Mouse (Mus musculus) liver, embryonic 11.5 days (tissue): Measurements from ENCODE around the gene Slc2a9. TPM values are rescaled to one million over a fixed set of nuclear protein-coding genes. Genes with fewer than 3 reads are reported as not detected.
A peak's percentile ranks its signal among the peaks of the same experiment; 100 is the strongest.

Source experiments
- ATAC-seq: fragments of 200-750 bp; cut with Nextera tagmentation; replicated peaks from 2 replicates; pipeline ENCODE4 v1.8.0; 2017; ENCODE audit warnings: moderate number of reproducible peaks, mild to moderate bottlenecking, moderate TSS enrichment, moderate library complexity; ENCODE audit not compliant: low FRiP score
- DNase-seq: peaks from one replicate; pipeline ENCODE4 v3.0.0-alpha.2; 2017; ENCODE audit warnings: low spot score
- H3K27ac ChIP-seq: fragments of 300-500 bp; sonication (generic); 2 replicates; pipeline ENCODE4 v1.5.1; 2014; ENCODE audit warnings: mild to moderate bottlenecking, low read depth, low read length, control low read depth
- H3K27me3 ChIP-seq: fragments of 300-500 bp; sonication (generic); replicated peaks from 2 replicates; pipeline ENCODE4 v1.6.1; 2014; ENCODE audit warnings: low read length, mixed read lengths; ENCODE audit not compliant: control insufficient read depth, insufficient read depth
- H3K36me3 ChIP-seq: fragments of 300-500 bp; sonication (generic); 2 replicates; pipeline ENCODE4 v1.6.1; 2014; ENCODE audit warnings: mild to moderate bottlenecking, low read length, moderate library complexity, mixed read lengths; ENCODE audit not compliant: control insufficient read depth, insufficient read depth
- H3K4me1 ChIP-seq: fragments of 300-500 bp; sonication (generic); replicated peaks from 2 replicates; pipeline ENCODE4 v1.6.1; 2014; ENCODE audit warnings: low read length, mixed read lengths; ENCODE audit not compliant: control insufficient read depth, insufficient read depth
- H3K4me2 ChIP-seq: fragments of 300-500 bp; sonication (generic); 2 replicates; pipeline ENCODE4 v1.6.1; 2014; ENCODE audit warnings: mild to moderate bottlenecking, control low read depth, moderate library complexity
- H3K4me3 ChIP-seq: fragments of 300-500 bp; sonication (generic); 2 replicates; pipeline ENCODE4 v1.5.1; 2014; ENCODE audit warnings: low read depth, low read length, control low read depth
- H3K9ac ChIP-seq: fragments of 300-500 bp; sonication (generic); 2 replicates; pipeline ENCODE4 v1.6.1; 2014; ENCODE audit warnings: low read depth, low read length, control low read depth
- H3K9me3 ChIP-seq: fragments of 300-500 bp; sonication (generic); 2 replicates; pipeline ENCODE4 v1.6.1; 2016; ENCODE audit warnings: low read length, inconsistent platforms, mixed read lengths; ENCODE audit not compliant: control insufficient read depth
- WGBS: fragments of 180-500 bp; shearing (Covaris S2); extraction: QIAGEN DNeasy Blood & Tissue Kit; methylation state at CpG from one replicate; pipeline ENCODE4 v1.1.7; 2014; 5-methylcytosine and 5-hydroxymethylcytosine counted together
- polyA plus RNA-seq: library from polyadenylated mRNA; unstranded; fragments of >200 nt; fragmentation: Nextera tagmentation; extraction: Ambion mirVana; gene quantifications from 2 replicates; pipeline ENCODE4 v1.2.1, GENCODE M21; 2014

The Slc2a9 gene
- polyA plus RNA-seq, 1 experiment from 2014 or later: 1.8 TPM

DNA sequence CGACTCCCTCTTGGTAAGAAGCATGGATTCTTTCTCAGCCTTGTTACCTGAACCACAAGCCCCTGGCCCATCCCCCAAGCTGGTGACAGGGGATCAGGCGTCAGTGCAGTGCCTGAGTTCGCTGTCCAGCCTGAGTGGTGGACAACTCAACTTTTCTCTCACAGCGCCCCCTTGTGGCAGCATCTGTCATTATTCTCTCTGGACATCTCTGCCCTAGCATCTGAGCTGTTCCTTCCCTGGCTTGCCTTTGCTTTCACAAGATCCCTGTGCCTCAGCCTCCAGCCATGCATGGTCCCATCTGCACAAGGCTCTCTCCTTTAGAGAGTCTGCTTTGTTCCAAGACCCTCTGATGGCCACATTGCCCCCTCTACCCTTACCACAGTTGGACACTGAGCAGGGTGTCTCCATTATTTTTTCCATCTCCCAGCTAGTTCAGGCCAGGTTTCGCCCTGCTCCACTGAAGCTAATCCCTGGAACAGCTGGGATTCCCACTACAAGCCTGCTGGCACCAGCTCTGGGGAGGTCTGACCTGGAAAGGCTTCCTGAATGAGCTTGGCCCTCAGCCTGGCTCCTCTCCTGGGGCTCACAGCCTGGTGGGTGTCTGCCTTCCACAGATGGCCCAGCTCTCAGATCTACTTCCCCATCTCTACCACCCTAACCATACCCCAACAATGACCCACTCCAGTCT, 32.9 kb downstream of the Slc2a9 start:
- Histone ChIP-seq H3K27ac (no peak overlapping the region), H3K4me1 (no peaks in the 10 kb centered on the region), H3K9ac (no peak overlapping the region), H3K36me3 (no peaks in the 10 kb centered on the region), H3K27me3 (no peaks in the 10 kb centered on the region), H3K4me2 (no peak overlapping the region), H3K4me3 (no peak overlapping the region), H3K9me3 (no peaks in the 10 kb centered on the region)
- peak; percentile 74 for ATAC-seq
- WGBS: 27% methylated on average over 5 of the region's 5 CpGs
- peak; percentile 77 for DNase-seq

GRCm38 (mm10) chr5:38466569-38467110, 36.3 kb downstream of the Slc2a9 start:
- ATAC-seq (peak; percentile 78), DNase-seq (no peak)
- no peak overlapping the region for H3K9ac ChIP-seq
- H3K4me3 ChIP-seq: no peak overlapping the region
- no peak overlapping the region for H3K27ac ChIP-seq
- H3K4me2 ChIP-seq: no peak overlapping the region
- no peaks in the 10 kb centered on the region for H3K4me1 ChIP-seq
- H3K27me3 ChIP-seq: no peaks in the 10 kb centered on the region
- 65% methylated on average over 5 of the region's 5 CpGs for WGBS
- no peaks in the 10 kb centered on the region for H3K36me3 ChIP-seq
- no peaks in the 10 kb centered on the region for H3K9me3 ChIP-seq

DNA sequence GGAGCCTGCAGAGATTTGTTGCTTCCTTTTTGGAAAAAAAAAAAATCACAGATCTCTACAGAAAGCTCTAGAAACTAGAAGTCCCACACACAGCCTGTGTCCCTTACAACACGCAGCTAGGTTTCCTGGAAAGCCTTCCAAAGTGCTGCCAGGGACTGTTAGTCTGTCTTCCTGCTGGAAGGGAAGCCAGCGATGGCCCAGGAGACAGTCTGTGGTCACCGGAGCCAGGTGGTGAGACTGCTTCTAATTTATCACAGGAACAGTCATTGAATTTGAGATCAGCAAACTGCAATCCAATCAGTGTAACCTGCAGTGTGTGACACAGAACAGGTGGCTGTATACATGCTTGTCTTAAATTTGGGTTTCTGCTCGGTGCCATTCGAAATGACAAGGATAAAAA, 41.7 kb downstream of the Slc2a9 start:
- Histone ChIP-seq H3K9me3 (no peaks in the 10 kb centered on the region), H3K4me2 (no peak overlapping the region), H3K27me3 (no peaks in the 10 kb centered on the region), H3K4me1 (no peaks in the 10 kb centered on the region), H3K4me3 (no peak overlapping the region), H3K27ac (no peak overlapping the region), H3K9ac (no peak overlapping the region), H3K36me3 (no peaks in the 10 kb centered on the region)
- WGBS: 82% methylated on average over 5 of the region's 5 CpGs
- DNase-seq (no peak), ATAC-seq (no peak)

GRCm38 (mm10) chr5:38450936-38451335, 52.0 kb downstream of the Slc2a9 start:
- Histone ChIP-seq H3K4me1 (no peaks in the 10 kb centered on the region), H3K27me3 (no peaks in the 10 kb centered on the region), H3K36me3 (no peaks in the 10 kb centered on the region), H3K4me2 (no peak overlapping the region), H3K9ac (no peak overlapping the region), H3K9me3 (no peaks in the 10 kb centered on the region), H3K4me3 (no peak overlapping the region), H3K27ac (no peak overlapping the region)
- ATAC-seq (no peak), DNase-seq (no peak)
- 78% methylated on average over 3 of the region's 3 CpGs for WGBS

GRCm38 (mm10) chr5:38449607-38450006, 53.3 kb downstream of the Slc2a9 start:
- Histone ChIP-seq H3K36me3 (no peaks in the 10 kb centered on the region), H3K9ac (no peak overlapping the region), H3K4me1 (no peaks in the 10 kb centered on the region), H3K9me3 (no peaks in the 10 kb centered on the region), H3K27ac (no peak overlapping the region), H3K27me3 (no peaks in the 10 kb centered on the region), H3K4me2 (no peak overlapping the region), H3K4me3 (no peak overlapping the region)
- DNase-seq (no peak), ATAC-seq (no peak)
- WGBS: 82% methylated on average over 8 of the region's 8 CpGs

GRCm38 (mm10) chr5:38448121-38448520, 54.8 kb downstream of the Slc2a9 start:
- H3K4me2 ChIP-seq: no peak overlapping the region
- WGBS: 87% methylated on average over 3 of the region's 3 CpGs

DNA sequence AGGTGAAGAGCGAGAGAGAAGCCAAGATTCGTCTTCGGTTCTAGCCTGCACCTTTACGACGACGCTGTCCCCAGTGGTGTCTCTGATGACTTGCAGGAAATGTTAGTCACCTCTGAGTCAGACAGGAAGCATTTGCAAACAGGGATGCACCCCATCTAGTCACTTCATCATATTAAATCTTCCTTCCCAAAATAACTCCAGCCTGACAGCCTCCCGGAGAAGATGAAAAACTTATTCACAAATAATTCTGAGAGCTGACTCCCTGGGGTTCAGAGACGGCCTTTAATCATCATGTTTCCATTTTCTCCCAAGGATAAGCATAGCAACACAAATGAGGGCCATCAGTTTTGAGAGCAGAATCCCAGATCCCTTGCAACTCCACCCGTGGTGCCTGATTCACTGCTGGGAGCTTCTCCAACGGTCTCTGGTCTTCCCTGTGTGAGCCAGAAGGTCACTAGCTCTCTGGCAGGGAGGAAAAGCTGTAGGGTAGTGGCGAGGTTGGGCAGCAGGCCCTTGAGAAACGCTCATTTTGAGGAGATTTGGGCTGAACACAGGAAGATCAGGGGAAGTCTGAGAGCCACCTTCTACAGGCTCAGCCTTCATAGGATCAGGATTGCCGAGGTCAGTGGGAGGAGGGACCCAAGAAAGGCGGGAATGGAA, 56.5 kb downstream of the Slc2a9 start:
- H3K4me1 ChIP-seq: no peaks in the 10 kb centered on the region
- no peaks in the 10 kb centered on the region for H3K9me3 ChIP-seq
- H3K4me2 ChIP-seq: no peak overlapping the region
- H3K27ac ChIP-seq: no peak overlapping the region
- H3K27me3 ChIP-seq: no peaks in the 10 kb centered on the region
- ATAC-seq: no peak
- 62% methylated on average over 14 of the region's 14 CpGs for WGBS
- no peak overlapping the region for H3K4me3 ChIP-seq
- H3K9ac ChIP-seq: no peak overlapping the region
- no peak for DNase-seq
- no peaks in the 10 kb centered on the region for H3K36me3 ChIP-seq

More at GRCm38 (mm10) chr5:38448121-38448520, 54.8 kb downstream of the Slc2a9 start:
- no peak overlapping the region for H3K9ac ChIP-seq
- H3K4me3 ChIP-seq: no peak overlapping the region
- no peaks in the 10 kb centered on the region for H3K4me1 ChIP-seq
- no peaks in the 10 kb centered on the region for H3K27me3 ChIP-seq
- no peak for DNase-seq
- no peaks in the 10 kb centered on the region for H3K9me3 ChIP-seq
- no peak for ATAC-seq
- H3K36me3 ChIP-seq: no peaks in the 10 kb centered on the region
- H3K27ac ChIP-seq: no peak overlapping the region

- H3K4me2 ChIP-seq: no peak overlapping the region
- DNase-seq (no peak), ATAC-seq (no peak)
- H3K36me3 ChIP-seq: no peaks in the 10 kb centered on the region; the same call in 1 of the 2 replicates
- H3K27ac ChIP-seq: no peak overlapping the region
- no peak overlapping the region for H3K9ac ChIP-seq
- WGBS: 80% methylated on average over 10 of the region's 10 CpGs
- H3K9me3 ChIP-seq: peaks cover 9% of the 10 kb centered on the region; the same call in 1 of the 2 replicates
- H3K4me3 ChIP-seq: no peak overlapping the region
- H3K27me3 ChIP-seq: no peaks in the 10 kb centered on the region
- no peaks in the 10 kb centered on the region for H3K4me1 ChIP-seq
Observed at GRCm38 (mm10) chr5:38441088-38441839, 61.7 kb downstream of the Slc2a9 start.
